Mouse (Mus musculus) heart, embryonic 12.5 days (tissue): ENCODE data around the gene Ergic2. TPM values are rescaled to one million over a fixed set of nuclear protein-coding genes. Genes with fewer than 3 reads are reported as not detected.

Source experiments
- ATAC-seq: fragments of 200-750 bp; cut with Nextera tagmentation; 2 replicates; pipeline ENCODE4 v1.8.0; 2017; ENCODE audit warnings: moderate TSS enrichment, moderate library complexity; ENCODE audit not compliant: insufficient number of reproducible peaks, low FRiP score
- H3K27ac ChIP-seq: fragments of 300-500 bp; sonication (generic); 2 replicates; pipeline ENCODE4 v1.5.1; 2016; ENCODE audit warnings: mild to moderate bottlenecking, moderate library complexity; ENCODE audit not compliant: poor library complexity, severe bottlenecking
- H3K27me3 ChIP-seq: fragments of 300-500 bp; sonication (generic); replicated peaks from 2 replicates; pipeline ENCODE4 v1.6.1; 2016; ENCODE audit warnings: mild to moderate bottlenecking, moderate library complexity
- H3K36me3 ChIP-seq: fragments of 300-500 bp; sonication (generic); 2 replicates; pipeline ENCODE4 v1.6.1; 2016; ENCODE audit warnings: mild to moderate bottlenecking, moderate library complexity
- H3K4me1 ChIP-seq: fragments of 300-500 bp; sonication (generic); replicated peaks from 2 replicates; pipeline ENCODE4 v1.6.1; 2016; ENCODE audit warnings: mild to moderate bottlenecking
- H3K4me2 ChIP-seq: fragments of 300-500 bp; sonication (generic); 2 replicates; pipeline ENCODE4 v1.6.1; 2016; ENCODE audit warnings: mild to moderate bottlenecking, moderate library complexity
- H3K4me3 ChIP-seq: fragments of 300-500 bp; sonication (generic); 2 replicates; pipeline ENCODE4 v1.5.1; 2016; ENCODE audit warnings: mild to moderate bottlenecking
- H3K9ac ChIP-seq: fragments of 300-500 bp; sonication (generic); 2 replicates; pipeline ENCODE4 v1.6.1; 2016; ENCODE audit warnings: mild to moderate bottlenecking, moderate library complexity
- H3K9me3 ChIP-seq: fragments of 300-500 bp; sonication (generic); replicated peaks from 2 replicates; pipeline ENCODE4 v1.6.1; 2016; ENCODE audit warnings: mild to moderate bottlenecking, moderate library complexity
- WGBS: fragments of 180-500 bp; shearing (Covaris S2); methylation state at CpG from one replicate; pipeline ENCODE4 v1.1.7; 2016; 5-methylcytosine and 5-hydroxymethylcytosine counted together
- polyA plus RNA-seq: library from polyadenylated mRNA; unstranded; fragments of >200 nt; fragmentation: Nextera tagmentation; extraction: Ambion mirVana; gene quantifications from 2 replicates; pipeline ENCODE4 v1.2.1, GENCODE M21; 2016

Ergic2 gene
- polyA plus RNA-seq, 1 experiment from 2014 or later = 181 TPM

- Histone ChIP-seq H3K9ac (no peak overlapping the region), H3K27ac (no peak overlapping the region), H3K27me3 (0 out of 2 replicates have a peak, but pooled peaks cover 3% of the 10 kb centered on the region), H3K9me3 (no peaks in the 10 kb centered on the region), H3K4me2 (0 out of 2 replicates have a peak overlapping the region, but pooled peaks have one; percentile 19), H3K4me1 (no peaks in the 10 kb centered on the region), H3K36me3 (no peaks in the 10 kb centered on the region), H3K4me3 (no peak overlapping the region)
- no peak for ATAC-seq
- 26% methylated on average over 9 of the region's 9 CpGs for WGBS
Measured at GRCm38 (mm10) chr6:148135769-148136382, 76.3 kb downstream of the Ergic2 start.

- H3K4me1 ChIP-seq = no peaks in the 10 kb centered on the region
- ATAC-seq = no peak
- no peak overlapping the region for H3K4me2 ChIP-seq
- H3K27me3 ChIP-seq = no peaks in the 10 kb centered on the region
- H3K9me3 ChIP-seq = no peaks in the 10 kb centered on the region
- no peak overlapping the region for H3K9ac ChIP-seq
- H3K36me3 ChIP-seq = no peaks in the 10 kb centered on the region
- H3K4me3 ChIP-seq = no peak overlapping the region
- no peak overlapping the region for H3K27ac ChIP-seq
Measured at GRCm38 (mm10) chr6:148133536-148133935, 78.6 kb downstream of the Ergic2 start.

GRCm38 (mm10) chr6:148132314-148132713 lies 79.9 kb downstream of the Ergic2 start:
- Histone ChIP-seq H3K4me1 (no peaks in the 10 kb centered on the region), H3K4me3 (no peak overlapping the region), H3K9me3 (no peaks in the 10 kb centered on the region), H3K27ac (no peak overlapping the region), H3K4me2 (no peak overlapping the region), H3K36me3 (no peaks in the 10 kb centered on the region), H3K9ac (no peak overlapping the region), H3K27me3 (no peaks in the 10 kb centered on the region)
- no peak for ATAC-seq
- 76% methylated on average over 10 of the region's 10 CpGs for WGBS

Other genes with a start within 250 kb of the Ergic2 start
- gene Far2, start 165.1 kb downstream of the Ergic2 start, polyA plus RNA-seq = 1.2 and 1.5 TPM in 2 replicates
- 3.4 and 3.8 TPM in 2 replicates for gene Tmtc1, start 232.0 kb upstream of the Ergic2 start, polyA plus RNA-seq